Mouse (Mus musculus): Measurements from ENCODE around the gene Olfr559. TPM values are rescaled to one million over a fixed set of nuclear protein-coding genes. Genes with fewer than 3 reads are reported as not detected.

Olfr559 gene
- not detected in 2 replicates for polyA plus RNA-seq (2012; ENCODE audit: insufficient read depth, insufficient read length, missing spikeins)

DNA sequence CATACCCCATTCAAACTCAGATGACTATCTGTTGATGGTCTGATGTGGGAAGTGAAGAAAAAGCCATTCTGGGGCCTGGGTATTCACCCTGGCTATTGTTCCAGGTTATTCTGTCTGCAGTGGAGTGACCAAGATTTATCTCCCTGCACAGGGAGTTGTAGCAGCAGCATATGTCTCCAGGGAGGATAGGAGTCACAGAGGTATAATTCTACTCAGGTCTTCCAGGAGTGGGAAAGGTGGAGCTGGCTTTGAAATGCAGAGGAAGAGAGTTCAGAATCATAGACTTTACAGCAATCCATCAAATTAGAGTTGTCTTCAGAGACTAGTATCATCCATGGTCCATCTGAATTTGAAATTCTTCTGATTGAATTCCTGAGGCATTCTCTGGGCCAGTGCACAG is at the start of gene Olfr559:
Gene Olfr559 (minus strand): TSS at position 101 of the 400 bp plus-strand sequence.
- TF ChIP-seq CTCF (IDR thresholded peaks at IDR 0.05; ENCODE audit: low read depth, low read length) (no peak), POLR2A (IDR thresholded peaks at IDR 0.05; ENCODE audit: borderline replicate concordance, low read depth, low read length) (no peak)

GRCm38 (mm10) chr7:102770921-102771320 is 43.6 kb upstream of the Olfr559 start, which contains the start of gene Olfr561:
Gene Olfr561, plus strand, starts transcription at chr7:102771221.
- Histone ChIP-seq H3K4me3 (ENCODE audit: insufficient read depth, low read length) (no peak within 1 kb of the TSS), H3K27ac (ENCODE audit: insufficient read depth, low read depth, low read length) (no peak within 1 kb of the TSS), H3K4me1 (ENCODE audit: control insufficient read depth, insufficient read depth, low read length) (no peaks in the 10 kb centered on the region)
- TF ChIP-seq POLR2A (IDR thresholded peaks at IDR 0.05; ENCODE audit: borderline replicate concordance, low read depth, low read length) (no peak), CTCF (IDR thresholded peaks at IDR 0.05; ENCODE audit: low read depth, low read length) (no peak)

More for the DNA sequence above, at the start of gene Olfr559:
- Histone ChIP-seq H3K4me3 (ENCODE audit: insufficient read depth, low read length) (no peak within 1 kb of the TSS), H3K4me1 (ENCODE audit: control insufficient read depth, insufficient read depth, low read length) (no peaks in the 10 kb centered on the region), H3K27ac (ENCODE audit: insufficient read depth, low read depth, low read length) (no peak within 1 kb of the TSS)

DNA sequence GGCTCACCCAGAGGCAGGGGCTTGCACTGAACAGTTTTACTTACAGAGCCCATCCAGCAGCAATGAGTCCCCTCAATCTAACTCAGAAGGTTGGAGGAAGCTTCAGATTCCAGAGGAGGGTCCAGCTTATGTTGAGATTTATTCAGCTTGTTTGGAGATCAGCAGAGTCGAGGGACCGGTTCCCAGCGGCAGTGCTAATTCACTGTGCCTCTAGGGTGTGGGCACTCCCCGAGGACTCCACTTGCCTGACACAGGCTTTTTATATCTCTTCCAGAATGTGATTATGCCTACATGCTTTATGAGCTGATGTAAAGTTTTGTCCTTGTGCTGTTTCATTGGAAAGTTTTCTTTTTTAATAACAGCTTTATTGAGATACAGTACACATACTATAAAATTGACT is 32.0 kb upstream of the Olfr559 start, which contains the start of the genes Olfr560 and Olfr78:
Gene Olfr560 (minus strand): TSS at position 101 of the 400 bp plus-strand sequence.
Gene Olfr78 (minus strand): TSS at position 206 of the 400 bp plus-strand sequence.
- TF ChIP-seq POLR2A (IDR thresholded peaks at IDR 0.05; ENCODE audit: borderline replicate concordance, low read depth, low read length) (no peak), CTCF (IDR thresholded peaks at IDR 0.05; ENCODE audit: low read depth, low read length) (no peak)
- Histone ChIP-seq H3K4me1 (ENCODE audit: control insufficient read depth, insufficient read depth, low read length) (no peaks in the 10 kb centered on the region), H3K4me3 (ENCODE audit: insufficient read depth, low read length) (no peak within 1 kb of the TSS), H3K27ac (ENCODE audit: insufficient read depth, low read depth, low read length) (no peak within 1 kb of the TSS)

GRCm38 (mm10) chr7:102752086-102752485 is 24.8 kb upstream of the Olfr559 start:
- no peaks in the 10 kb centered on the region for H3K4me1 ChIP-seq (ENCODE audit: control insufficient read depth, insufficient read depth, low read length)
- TF ChIP-seq POLR2A (IDR thresholded peaks at IDR 0.05; ENCODE audit: borderline replicate concordance, low read depth, low read length) (no peak), CTCF (IDR thresholded peaks at IDR 0.05; ENCODE audit: low read depth, low read length) (no peak)
- no peak overlapping the region for H3K27ac ChIP-seq (ENCODE audit: insufficient read depth, low read depth, low read length)
- no peak overlapping the region for H3K4me3 ChIP-seq (ENCODE audit: insufficient read depth, low read length)

GRCm38 (mm10) chr7:102737705-102738104 is 10.4 kb upstream of the Olfr559 start:
- no peak for TF ChIP-seq CTCF (IDR thresholded peaks at IDR 0.05; ENCODE audit: low read depth, low read length)
- TF ChIP-seq POLR2A (IDR thresholded peaks at IDR 0.05; ENCODE audit: borderline replicate concordance, low read depth, low read length): no peak
- no peak overlapping the region for H3K4me3 ChIP-seq (ENCODE audit: insufficient read depth, low read length)
- no peaks in the 10 kb centered on the region for H3K4me1 ChIP-seq (ENCODE audit: control insufficient read depth, insufficient read depth, low read length)
- no peak overlapping the region for H3K27ac ChIP-seq (ENCODE audit: insufficient read depth, low read depth, low read length)

DNA sequence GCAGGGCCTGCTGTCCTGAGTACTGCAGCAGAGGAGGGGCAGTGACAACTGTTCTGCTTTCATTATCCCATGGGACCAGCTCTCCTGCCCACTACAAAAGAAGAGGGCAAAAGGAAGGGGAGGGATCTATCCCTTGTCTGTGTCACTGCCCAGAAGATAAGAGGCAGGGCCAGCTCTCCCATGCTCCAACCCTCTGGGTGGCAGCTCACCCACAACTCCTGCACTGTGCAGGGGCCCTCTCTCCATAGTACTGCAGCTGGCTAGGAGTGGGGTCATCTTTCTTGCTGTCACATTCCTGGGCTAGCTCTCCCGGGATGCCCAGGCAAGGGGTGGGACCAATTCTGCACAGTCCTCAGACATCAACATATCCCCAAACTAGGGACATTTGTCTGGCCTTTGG is 6.5 kb upstream of the Olfr559 start:
- Histone ChIP-seq H3K4me1 (ENCODE audit: control insufficient read depth, insufficient read depth, low read length) (no peaks in the 10 kb centered on the region), H3K27ac (ENCODE audit: insufficient read depth, low read depth, low read length) (no peak overlapping the region), H3K4me3 (ENCODE audit: insufficient read depth, low read length) (no peak overlapping the region)
- TF ChIP-seq CTCF (IDR thresholded peaks at IDR 0.05; ENCODE audit: low read depth, low read length) (no peak), POLR2A (IDR thresholded peaks at IDR 0.05; ENCODE audit: borderline replicate concordance, low read depth, low read length) (no peak)

DNA sequence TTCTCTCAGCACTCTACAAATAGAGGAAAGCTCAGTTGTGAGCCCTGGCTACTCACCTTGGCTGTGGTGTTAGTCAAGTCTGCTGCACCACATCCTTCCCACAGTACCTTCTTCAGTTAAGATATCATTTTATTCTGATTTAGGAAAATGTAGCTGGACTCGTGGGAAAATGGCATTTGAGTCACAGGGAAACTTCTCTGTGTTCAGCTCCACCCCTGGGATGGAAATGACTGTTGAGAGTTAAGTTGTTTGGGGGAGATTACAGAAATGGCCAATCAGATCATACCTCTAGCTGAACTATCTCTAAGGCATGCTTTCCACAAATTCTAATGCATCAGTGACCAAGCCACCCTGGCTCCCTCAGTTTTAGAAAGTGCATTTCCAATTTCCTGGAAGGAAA is 8.3 kb downstream of the Olfr559 start, which contains the start of gene Olfr33:
Gene Olfr33 (minus strand): TSS at position 101 of the 400 bp plus-strand sequence.
- Histone ChIP-seq H3K27ac (ENCODE audit: insufficient read depth, low read depth, low read length) (no peak within 1 kb of the TSS), H3K4me3 (ENCODE audit: insufficient read depth, low read length) (no peak within 1 kb of the TSS), H3K4me1 (ENCODE audit: control insufficient read depth, insufficient read depth, low read length) (no peaks in the 10 kb centered on the region)
- no peak for TF ChIP-seq POLR2A (IDR thresholded peaks at IDR 0.05; ENCODE audit: borderline replicate concordance, low read depth, low read length)
- no peak for TF ChIP-seq CTCF (IDR thresholded peaks at IDR 0.05; ENCODE audit: low read depth, low read length)

GRCm38 (mm10) chr7:102701915-102702314 is 25.4 kb downstream of the Olfr559 start, which contains the start of gene Olfr558:
Gene Olfr558, plus strand, starts transcription at chr7:102702215.
- Histone ChIP-seq H3K4me3 (ENCODE audit: insufficient read depth, low read length) (no peak within 1 kb of the TSS), H3K27ac (ENCODE audit: insufficient read depth, low read depth, low read length) (no peak within 1 kb of the TSS), H3K4me1 (ENCODE audit: control insufficient read depth, insufficient read depth, low read length) (no peaks in the 10 kb centered on the region)
- TF ChIP-seq POLR2A (IDR thresholded peaks at IDR 0.05; ENCODE audit: borderline replicate concordance, low read depth, low read length) (no peak), CTCF (IDR thresholded peaks at IDR 0.05; ENCODE audit: low read depth, low read length) (no peak)

DNA sequence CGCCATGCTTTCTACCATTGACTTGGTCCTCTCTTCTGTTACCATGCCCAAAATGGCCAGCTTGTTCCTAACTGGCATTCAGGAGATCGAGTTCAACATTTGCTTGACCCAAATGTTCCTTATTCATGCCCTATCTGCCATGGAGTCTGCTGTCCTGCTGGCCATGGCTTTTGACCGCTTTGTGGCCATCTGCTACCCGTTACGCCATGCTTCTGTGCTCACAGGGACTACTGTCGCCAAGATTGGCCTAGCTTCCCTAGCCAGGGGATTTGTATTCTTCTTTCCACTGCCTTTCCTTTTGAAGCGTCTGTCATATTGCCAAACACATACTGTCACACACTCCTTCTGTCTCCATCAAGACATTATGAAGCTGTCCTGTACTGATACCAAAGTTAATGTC is 28.8 kb downstream of the Olfr559 start:
- Histone ChIP-seq H3K27ac (ENCODE audit: insufficient read depth, low read depth, low read length) (no peak overlapping the region), H3K4me3 (ENCODE audit: insufficient read depth, low read length) (no peak overlapping the region), H3K4me1 (ENCODE audit: control insufficient read depth, insufficient read depth, low read length) (no peaks in the 10 kb centered on the region)
- TF ChIP-seq POLR2A (IDR thresholded peaks at IDR 0.05; ENCODE audit: borderline replicate concordance, low read depth, low read length) (no peak), CTCF (IDR thresholded peaks at IDR 0.05; ENCODE audit: low read depth, low read length) (no peak)

DNA sequence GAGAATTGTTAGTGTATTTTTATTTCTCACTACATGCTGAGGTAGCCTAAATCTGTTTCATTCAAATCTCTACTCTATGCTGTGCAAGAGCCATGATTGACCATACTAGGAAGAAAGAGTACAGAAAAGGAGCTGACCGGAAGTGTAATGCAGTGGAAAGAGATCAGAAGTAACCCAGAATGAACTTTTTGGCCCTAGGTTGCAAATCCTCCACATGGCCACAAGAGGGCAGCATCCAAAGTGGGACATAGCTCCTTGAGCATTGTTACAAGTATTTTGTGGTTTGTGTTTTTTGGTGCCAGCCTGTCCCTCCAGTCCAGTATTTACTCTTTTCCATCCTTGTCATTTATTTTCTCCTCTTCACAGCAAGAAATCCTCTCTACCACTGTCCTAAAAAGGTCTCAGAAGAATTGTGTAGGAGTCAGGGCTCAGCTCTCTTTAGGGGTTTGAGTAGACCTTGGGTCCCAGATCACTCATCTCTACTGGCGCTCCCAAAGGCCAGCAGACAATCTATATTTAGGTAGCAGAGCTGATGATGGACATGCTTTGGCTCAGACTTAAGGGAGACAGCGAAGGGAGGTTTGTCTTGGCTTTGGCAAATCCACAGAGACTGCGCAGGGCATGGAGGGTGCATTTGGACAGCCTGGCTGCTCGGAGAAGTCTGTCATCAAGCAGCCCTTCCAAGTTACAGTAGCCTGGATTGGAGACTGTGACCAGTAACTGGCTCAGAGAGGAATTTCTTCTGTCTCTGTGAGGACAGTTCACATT is 31.7 kb downstream of the Olfr559 start, which contains the start of gene Olfr557:
Gene Olfr557 (plus strand): TSS at position 553 of the 768 bp plus-strand sequence.
- TF ChIP-seq CTCF (IDR thresholded peaks at IDR 0.05; ENCODE audit: low read depth, low read length): no peak
- Histone ChIP-seq H3K27ac (ENCODE audit: insufficient read depth, low read depth, low read length) (no peak within 1 kb of the TSS), H3K4me3 (ENCODE audit: insufficient read depth, low read length) (no peak within 1 kb of the TSS), H3K4me1 (ENCODE audit: control insufficient read depth, insufficient read depth, low read length) (no peaks in the 10 kb centered on the region)
